8 mouse cellular contexts compared by ENCODE assay signal in genomic region chr11:117316441-117317331, GRCm38 (mm10).
A peak's percentile ranks its signal among the peaks of the same experiment; 100 is the strongest.
DNase-seq lines count a peak whose midpoint lies in the region; ATAC-seq and TF ChIP-seq lines count a peak whose summit lies in the region.

No protein-coding gene starts in this region.

- no peak for TF ChIP-seq CTCF in liver, adult 2 months (IDR thresholded peaks at IDR 0.05; ENCODE audit: low read depth, low read length)

- H3K9ac ChIP-seq in liver, adult 2 months (ENCODE audit: low read depth, low read length), result no peak overlapping the region
- peak overlapping the region; percentile 72 for H3K9ac ChIP-seq in heart, embryonic 16.5 days (ENCODE audit: low read length)
- no peak overlapping the region for H3K9ac ChIP-seq in limb, embryonic 15.5 days

- ATAC-seq in common myeloid progenitor, adult 5-6 weeks (replicated peaks; ENCODE audit: low read depth, poor library complexity, severe bottlenecking), result 0 out of 2 replicates have a peak, but pooled peaks have one; percentile 9
- no peak for ATAC-seq in heart, embryonic 16.5 days (replicated peaks; ENCODE audit: extremely low read depth, insufficient read depth, low FRiP score)
- no peak for ATAC-seq in limb, embryonic 15.5 days (ENCODE audit: insufficient number of reproducible peaks, low FRiP score, low TSS enrichment, low read depth)

- H3K4me2 ChIP-seq in heart, embryonic 16.5 days (ENCODE audit: low read depth, low read length), result peak overlapping the region; percentile 66
- peak overlapping the region; percentile 15 for H3K4me2 ChIP-seq in limb, embryonic 15.5 days

- no peaks in the 10 kb centered on the region for H3K27me3 ChIP-seq in liver, adult 2 months (ENCODE audit: control insufficient read depth, insufficient read depth, low read length)
- no peaks in the 10 kb centered on the region for H3K27me3 ChIP-seq in heart, embryonic 16.5 days (ENCODE audit: control insufficient read depth, insufficient read depth, low read length)
- H3K27me3 ChIP-seq in limb, embryonic 15.5 days, result no peaks in the 10 kb centered on the region

- peaks cover 72% of the 10 kb centered on the region for H3K4me1 ChIP-seq in liver, adult 2 months (ENCODE audit: control insufficient read depth, insufficient read depth, low read length)
- peaks cover 78% of the 10 kb centered on the region for H3K4me1 ChIP-seq in heart, embryonic 16.5 days (ENCODE audit: control insufficient read depth, insufficient read depth, low read length)
- H3K4me1 ChIP-seq in limb, embryonic 15.5 days, result peaks cover 95% of the 10 kb centered on the region

- H3K9me3 ChIP-seq in heart, embryonic 16.5 days (replicated peaks; ENCODE audit: control insufficient read depth, low read length), result no peaks in the 10 kb centered on the region
- no peaks in the 10 kb centered on the region for H3K9me3 ChIP-seq in limb, embryonic 15.5 days

- 65% methylated on average over 16 of the region's 16 CpGs for WGBS in liver, adult 2 months
- 33% methylated on average over 16 of the region's 16 CpGs for WGBS in heart, embryonic 16.5 days
- WGBS in limb, embryonic 15.5 days, result 44% methylated on average over 16 of the region's 16 CpGs

- peak overlapping the region; percentile 52 for H3K27ac ChIP-seq in liver, adult 2 months (replicated peaks; ENCODE audit: insufficient read depth, low read depth, low read length)
- H3K27ac ChIP-seq in heart, embryonic 16.5 days (ENCODE audit: low read length), result peak overlapping the region; percentile 93
- peak overlapping the region; percentile 85 for H3K27ac ChIP-seq in limb, embryonic 15.5 days

- no peak overlapping the region for H3K4me3 ChIP-seq in liver, adult 2 months (ENCODE audit: insufficient read depth, low read depth, low read length)
- H3K4me3 ChIP-seq in heart, embryonic 16.5 days (ENCODE audit: low read length), result peak overlapping the region; percentile 30
- peak overlapping the region; percentile 8; the same call in 1 of the 2 replicates for H3K4me3 ChIP-seq in limb, embryonic 15.5 days

- H3K79me2 ChIP-seq in liver, adult 2 months (ENCODE audit: control insufficient read depth, insufficient read depth, low read length), result peaks cover 51% of the 10 kb centered on the region; the same call in 1 of the 2 replicates

- no peak for TF ChIP-seq POLR2A in liver, adult 2 months (IDR thresholded peaks at IDR 0.05; ENCODE audit: extremely low read depth, insufficient read depth, low read length)

- H3K36me3 ChIP-seq in liver, adult 2 months (ENCODE audit: control insufficient read depth, insufficient read depth, low read length), result no peaks in the 10 kb centered on the region
- H3K36me3 ChIP-seq in heart, embryonic 16.5 days (ENCODE audit: control insufficient read depth, insufficient read depth), result no peaks in the 10 kb centered on the region
- H3K36me3 ChIP-seq in limb, embryonic 15.5 days, result 0 out of 2 replicates have a peak, but pooled peaks cover 2% of the 10 kb centered on the region

- no peak for DNase-seq in liver, adult 2 months (ENCODE audit: extremely low read depth, low read depth, low spot score)
- no peak for DNase-seq in liver
- peak; percentile 49 for DNase-seq in naive thymus-derived CD4-positive, alpha-beta T cell, adult 2 months (ENCODE audit: low read depth)
- DNase-seq in urinary bladder, postnatal 36 days (ENCODE audit: low spot score in 2 of 2), result no peak
- DNase-seq in gastrocnemius, postnatal 25 days, result no peak
